Mouse (Mus musculus): ENCODE results near the gene Pik3r5. TPM values are rescaled to one million over a fixed set of nuclear protein-coding genes. Genes with fewer than 3 reads are reported as not detected.

The Pik3r5 gene
- total and polyA plus RNA-seq, 2 experiments, result 0.28 to 0.77 TPM

DNA sequence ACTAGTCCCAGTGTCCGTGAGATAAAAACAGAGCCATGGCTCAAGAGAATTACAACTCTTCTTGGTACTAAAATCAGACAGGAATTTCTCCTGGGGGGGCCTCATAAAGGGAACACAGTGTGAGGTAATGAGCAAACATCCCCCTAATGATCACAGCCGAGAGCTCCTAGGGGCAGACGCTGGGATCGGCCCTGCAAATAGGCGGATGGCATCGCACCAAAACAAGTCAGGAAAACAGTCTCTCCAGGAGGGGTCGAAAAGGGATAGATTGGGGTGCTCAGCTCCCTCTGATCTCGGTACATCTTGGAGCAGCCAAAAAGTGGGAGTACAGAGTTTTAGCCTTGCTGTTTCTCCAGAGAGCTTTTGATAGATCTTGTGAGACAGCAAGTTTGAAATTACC is 42.3 kb upstream of the Pik3r5 start:
- no peak for DNase-seq (ENCODE audit: extremely low read depth, low read depth, low spot score)
- 17% methylated on average over 8 of the region's 8 CpGs for WGBS
- no peak overlapping the region for H3K4me3 ChIP-seq (ENCODE audit: insufficient read depth, low read depth, low read length)

DNA sequence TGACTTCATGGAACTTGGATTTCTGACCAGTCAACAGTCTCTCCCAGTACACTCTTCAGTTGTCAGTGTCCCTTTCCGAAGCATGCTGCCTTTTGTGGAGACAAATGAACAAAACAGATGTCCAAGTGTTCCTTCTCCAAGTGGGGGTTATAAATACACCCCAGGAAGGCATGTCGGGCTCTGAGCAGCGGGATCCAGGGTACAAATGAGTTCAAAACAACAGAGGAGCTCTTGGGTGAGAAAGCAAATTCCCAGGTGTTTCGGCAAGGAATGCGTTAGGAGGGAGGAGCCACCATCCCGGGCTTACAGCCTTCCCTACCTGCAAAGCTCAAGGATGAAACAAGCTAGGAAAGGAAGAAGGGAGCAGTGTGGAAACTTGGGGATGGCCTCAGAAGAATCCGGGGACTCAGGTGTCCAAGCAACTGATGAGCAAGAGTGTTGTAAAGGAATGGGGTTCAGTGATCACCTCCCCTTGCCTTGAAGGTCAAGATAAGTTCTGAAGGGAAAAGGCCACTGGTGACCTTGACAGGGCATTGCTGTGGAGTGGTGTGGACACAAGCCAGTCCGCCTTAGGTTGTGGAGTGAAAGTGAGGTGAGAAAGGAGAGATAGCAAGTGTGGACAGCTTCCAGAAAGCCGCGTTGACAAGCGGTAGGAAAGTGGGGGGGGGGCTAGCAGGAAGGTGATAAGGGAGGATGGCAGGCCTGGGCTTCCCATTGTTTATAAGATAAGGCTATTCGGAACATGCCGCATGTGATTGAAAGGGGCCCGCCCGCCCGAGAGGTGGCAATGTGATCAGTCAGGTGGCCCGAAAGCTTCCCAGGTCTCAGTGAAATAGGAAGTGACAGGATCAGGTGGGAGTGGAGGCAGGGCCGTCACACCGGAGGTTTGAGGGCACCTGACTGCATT is 41.3 kb upstream of the Pik3r5 start:
- no peak overlapping the region for H3K9ac ChIP-seq (ENCODE audit: low read depth, low read length)
- DNase-seq (ENCODE audit: extremely low read depth, low read depth, low spot score), result no peak
- H3K36me3 ChIP-seq (ENCODE audit: control insufficient read depth, insufficient read depth, low read length), result no peaks in the 10 kb centered on the region
- 10% methylated on average over 19 of the region's 19 CpGs for WGBS
- H3K27me3 ChIP-seq (ENCODE audit: control insufficient read depth, insufficient read depth, low read length), result peaks cover 18% of the 10 kb centered on the region
- TF ChIP-seq CTCF (IDR thresholded peaks at IDR 0.05; ENCODE audit: low read depth, low read length) (no peak), POLR2A (IDR thresholded peaks at IDR 0.05; ENCODE audit: extremely low read depth, insufficient read depth, low read length) (no peak)
- H3K27ac ChIP-seq (replicated peaks; ENCODE audit: insufficient read depth, low read depth, low read length), result no peak overlapping the region
- no peaks in the 10 kb centered on the region for H3K4me1 ChIP-seq (ENCODE audit: control insufficient read depth, insufficient read depth, low read length)
- no peaks in the 10 kb centered on the region for H3K79me2 ChIP-seq (ENCODE audit: control insufficient read depth, insufficient read depth, low read length)
- no peak overlapping the region for H3K4me3 ChIP-seq (ENCODE audit: insufficient read depth, low read depth, low read length)

More for the DNA sequence above, 42.3 kb upstream of the Pik3r5 start:
- H3K79me2 ChIP-seq (ENCODE audit: control insufficient read depth, insufficient read depth, low read length), result no peaks in the 10 kb centered on the region
- H3K4me1 ChIP-seq (ENCODE audit: control insufficient read depth, insufficient read depth, low read length), result no peaks in the 10 kb centered on the region
- peaks cover 28% of the 10 kb centered on the region for H3K27me3 ChIP-seq (ENCODE audit: control insufficient read depth, insufficient read depth, low read length)
- no peak overlapping the region for H3K9ac ChIP-seq (ENCODE audit: low read depth, low read length)
- no peaks in the 10 kb centered on the region for H3K36me3 ChIP-seq (ENCODE audit: control insufficient read depth, insufficient read depth, low read length)
- no peak overlapping the region for H3K27ac ChIP-seq (replicated peaks; ENCODE audit: insufficient read depth, low read depth, low read length)
- TF ChIP-seq CTCF (IDR thresholded peaks at IDR 0.05; ENCODE audit: low read depth, low read length) (no peak), POLR2A (IDR thresholded peaks at IDR 0.05; ENCODE audit: extremely low read depth, insufficient read depth, low read length) (no peak)

DNA sequence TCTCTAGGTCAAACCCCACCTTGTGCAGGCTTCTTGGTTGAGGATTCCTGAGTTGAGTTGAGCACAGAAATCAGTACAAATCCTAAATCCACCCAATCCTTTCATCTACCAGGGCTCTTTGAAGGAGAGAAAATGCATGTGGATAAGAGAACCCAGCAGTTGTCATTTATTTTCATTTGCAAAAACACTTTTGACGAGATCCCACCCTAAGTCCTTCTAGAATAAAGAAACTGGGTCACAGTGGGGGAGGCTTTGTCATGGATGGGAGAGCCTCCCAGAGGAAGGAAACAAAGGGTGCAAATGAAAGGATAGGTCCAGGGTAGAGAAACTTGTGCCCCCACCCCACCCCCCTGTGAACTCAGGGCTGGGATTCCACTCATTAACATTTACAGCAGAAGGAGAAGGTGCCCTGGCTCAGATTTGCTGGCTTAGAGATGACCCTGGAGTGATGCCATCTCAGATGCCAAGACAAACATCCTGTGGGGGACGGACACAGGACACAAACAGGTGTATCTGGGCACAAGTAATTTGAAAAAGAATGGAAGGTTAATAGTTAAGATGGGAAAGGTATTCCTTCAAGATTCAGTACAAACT is 37.9 kb upstream of the Pik3r5 start:
- no peak for TF ChIP-seq POLR2A (IDR thresholded peaks at IDR 0.05; ENCODE audit: extremely low read depth, insufficient read depth, low read length)
- TF ChIP-seq CTCF (IDR thresholded peaks at IDR 0.05; ENCODE audit: low read depth, low read length), result no peak
- Histone ChIP-seq H3K9ac (ENCODE audit: low read depth, low read length) (no peak overlapping the region), H3K4me3 (ENCODE audit: insufficient read depth, low read depth, low read length) (no peak overlapping the region), H3K27me3 (ENCODE audit: control insufficient read depth, insufficient read depth, low read length) (no peaks in the 10 kb centered on the region), H3K79me2 (ENCODE audit: control insufficient read depth, insufficient read depth, low read length) (no peaks in the 10 kb centered on the region), H3K36me3 (ENCODE audit: control insufficient read depth, insufficient read depth, low read length) (no peaks in the 10 kb centered on the region), H3K4me1 (ENCODE audit: control insufficient read depth, insufficient read depth, low read length) (no peaks in the 10 kb centered on the region), H3K27ac (replicated peaks; ENCODE audit: insufficient read depth, low read depth, low read length) (no peak overlapping the region)
- WGBS, result 22% methylated on average over 2 of the region's 2 CpGs
- DNase-seq (ENCODE audit: extremely low read depth, low read depth, low spot score), result peak; percentile 60

DNA sequence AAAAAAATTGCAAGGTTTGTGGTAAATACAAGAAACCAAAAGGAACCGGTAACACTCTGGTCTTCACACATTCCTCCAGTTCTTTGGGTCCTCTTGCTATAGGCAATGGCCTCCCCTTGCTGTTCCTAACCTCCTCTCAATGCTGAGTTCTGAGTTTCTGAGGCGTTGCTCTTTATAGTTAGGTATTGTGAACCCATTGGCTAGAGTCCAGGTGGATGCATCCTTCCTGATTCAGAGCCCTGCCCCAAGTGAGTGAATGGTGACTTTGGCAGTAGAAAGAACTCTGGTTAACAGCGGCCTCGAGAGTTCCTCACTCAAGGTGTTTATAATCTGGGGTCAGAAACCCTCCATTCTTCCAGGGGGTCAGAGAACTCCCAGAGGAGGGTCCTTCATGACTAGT is 37.2 kb upstream of the Pik3r5 start:
- Histone ChIP-seq H3K4me1 (ENCODE audit: control insufficient read depth, insufficient read depth, low read length) (no peaks in the 10 kb centered on the region), H3K27ac (replicated peaks; ENCODE audit: insufficient read depth, low read depth, low read length) (no peak overlapping the region), H3K79me2 (ENCODE audit: control insufficient read depth, insufficient read depth, low read length) (no peaks in the 10 kb centered on the region), H3K36me3 (ENCODE audit: control insufficient read depth, insufficient read depth, low read length) (no peaks in the 10 kb centered on the region), H3K4me3 (ENCODE audit: insufficient read depth, low read depth, low read length) (no peak overlapping the region), H3K9ac (ENCODE audit: low read depth, low read length) (no peak overlapping the region), H3K27me3 (ENCODE audit: control insufficient read depth, insufficient read depth, low read length) (no peaks in the 10 kb centered on the region; the same call in 1 of the 2 replicates)
- WGBS, result 53% methylated on average over 4 of the region's 4 CpGs
- DNase-seq (ENCODE audit: extremely low read depth, low read depth, low spot score), result no peak
- no peak for TF ChIP-seq POLR2A (IDR thresholded peaks at IDR 0.05; ENCODE audit: extremely low read depth, insufficient read depth, low read length)
- no peak for TF ChIP-seq CTCF (IDR thresholded peaks at IDR 0.05; ENCODE audit: low read depth, low read length)

DNA sequence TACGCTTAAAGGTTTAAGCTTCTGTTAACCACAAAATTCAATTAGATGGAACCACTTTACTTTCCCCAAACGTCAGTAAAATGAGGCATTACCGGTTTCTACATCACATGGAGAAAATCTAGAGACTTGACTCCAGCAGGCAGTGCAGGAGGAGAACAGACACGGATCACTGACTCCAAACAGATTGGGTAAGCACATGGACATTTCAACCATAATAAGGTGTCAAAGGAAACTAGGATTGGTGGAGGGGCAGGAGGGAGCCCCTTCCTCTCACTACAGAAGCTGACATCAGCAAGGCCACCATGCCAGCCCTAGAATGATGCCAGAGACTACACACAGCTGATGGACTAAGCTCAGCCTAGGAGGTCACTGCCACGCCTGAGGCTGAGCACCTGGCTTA is 36.4 kb upstream of the Pik3r5 start:
- TF ChIP-seq POLR2A (IDR thresholded peaks at IDR 0.05; ENCODE audit: extremely low read depth, insufficient read depth, low read length) (no peak), CTCF (IDR thresholded peaks at IDR 0.05; ENCODE audit: low read depth, low read length) (no peak)
- H3K4me3 ChIP-seq (ENCODE audit: insufficient read depth, low read depth, low read length), result no peak overlapping the region
- no peaks in the 10 kb centered on the region; the same call in 1 of the 2 replicates for H3K27me3 ChIP-seq (ENCODE audit: control insufficient read depth, insufficient read depth, low read length)
- no peak for DNase-seq (ENCODE audit: extremely low read depth, low read depth, low spot score)
- no peaks in the 10 kb centered on the region for H3K36me3 ChIP-seq (ENCODE audit: control insufficient read depth, insufficient read depth, low read length)
- H3K27ac ChIP-seq (replicated peaks; ENCODE audit: insufficient read depth, low read depth, low read length), result no peak overlapping the region
- no peaks in the 10 kb centered on the region for H3K79me2 ChIP-seq (ENCODE audit: control insufficient read depth, insufficient read depth, low read length)
- WGBS, result 69% methylated on average over 5 of the region's 5 CpGs
- H3K9ac ChIP-seq (ENCODE audit: low read depth, low read length), result no peak overlapping the region
- H3K4me1 ChIP-seq (ENCODE audit: control insufficient read depth, insufficient read depth, low read length), result peaks cover 1% of the 10 kb centered on the region; the same call in 1 of the 2 replicates
